Mouse (Mus musculus) central nervous system, embryonic 11.5 days (tissue): Measurements from ENCODE around the gene Tmem138. TPM values are rescaled to one million over a fixed set of nuclear protein-coding genes. Genes with fewer than 3 reads are reported as not detected.

ENCODE experiments used
- polyA plus RNA-seq: library from polyadenylated mRNA; depleted of rRNA; stranded (reverse); fragments of >200 nt; gene quantifications from 2 replicates; pipeline ENCODE4 v1.2.3, GENCODE M21; 2012; rRNA removed

Gene Tmem138
- 25.9 and 36.4 TPM in 2 replicates for polyA plus RNA-seq

GRCm38 (mm10) chr19:10576690-10577561 lies at the start of gene Tmem138, which contains the start of gene Cyb561a3:
TSS of gene Tmem138 (minus strand) at chr19:10577362.
TSS of gene Cyb561a3 (plus strand) at chr19:10577172.

GRCm38 (mm10) chr19:10605293-10605900 lies 28.2 kb upstream of the Tmem138 start, which contains the start of the genes Ddb1 and Tkfc:
TSS of gene Ddb1 (plus strand) at chr19:10605327.
TSS of gene Tkfc (minus strand) at chr19:10605654.

DNA sequence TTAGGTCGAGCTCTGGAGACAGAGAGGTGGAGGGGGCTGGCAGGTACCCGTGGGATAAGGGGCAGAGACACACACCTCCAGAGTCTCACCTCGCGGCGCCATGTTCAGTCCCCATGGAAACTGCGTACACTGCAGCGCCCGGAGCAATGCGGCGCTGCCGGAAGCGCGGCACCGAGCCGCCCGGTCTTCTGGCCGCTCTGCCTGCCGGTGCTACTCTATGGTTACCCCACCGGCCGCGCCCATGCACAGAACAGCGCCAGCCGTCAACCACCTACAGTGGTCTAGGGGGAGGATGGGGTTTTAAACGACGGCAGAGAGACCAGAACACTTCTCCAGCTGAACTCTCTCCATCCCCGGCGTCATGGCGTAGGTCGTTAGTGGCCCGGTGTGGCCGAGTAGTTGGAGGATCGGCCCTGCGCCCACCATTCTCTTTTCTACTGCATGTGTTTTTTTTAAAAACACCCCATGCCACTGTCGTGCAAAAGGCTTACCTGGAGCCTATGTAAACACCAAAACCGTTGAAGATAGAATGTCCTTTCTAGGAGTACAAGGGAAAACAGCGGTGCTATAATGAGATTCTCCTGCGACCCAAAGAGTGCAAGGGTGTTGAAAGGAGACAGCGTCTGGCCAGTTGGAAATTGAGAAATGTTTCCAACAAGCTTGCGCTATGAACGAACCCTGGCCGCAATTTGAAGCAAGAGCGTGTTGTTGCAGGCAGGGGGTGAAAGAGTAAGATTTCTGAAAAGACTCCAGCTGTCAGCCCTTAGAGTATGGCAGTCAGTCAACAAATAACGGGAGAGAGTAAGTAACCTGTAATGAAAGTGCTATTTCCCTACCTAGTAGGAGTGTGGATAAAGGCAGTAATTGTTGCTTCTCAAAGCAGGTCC lies 21.3 kb downstream of the Tmem138 start, which contains the start of gene Tmem216:
TSS of gene Tmem216 (minus strand) at position 615 of the 887 bp plus-strand sequence.

GRCm38 (mm10) chr19:10525910-10526309 lies 51.3 kb downstream of the Tmem138 start, which contains the start of gene Sdhaf2:
TSS of gene Sdhaf2 (minus strand) at chr19:10526142.

GRCm38 (mm10) chr19:10525106-10525901 lies 51.9 kb downstream of the Tmem138 start, which contains the start of gene Cpsf7:
TSS of gene Cpsf7 (plus strand) at chr19:10525266.

Other genes starting within 250 kb of the Tmem138 start
- 13.6 and 25.4 TPM in 2 replicates for gene Syt7, start 188.3 kb downstream of the Tmem138 start, polyA plus RNA-seq
- gene Lrrc10b, start 119.9 kb downstream of the Tmem138 start, polyA plus RNA-seq = 0.96 and 1.5 TPM in 2 replicates
- 0.71 and 0.76 TPM in 2 replicates for gene Ppp1r32, start 94.4 kb downstream of the Tmem138 start, polyA plus RNA-seq
- gene Cpsf7, start 52.1 kb downstream of the Tmem138 start, polyA plus RNA-seq = 99.8 and 116 TPM in 2 replicates
- 36.5 and 50.6 TPM in 2 replicates for gene Sdhaf2, start 51.2 kb downstream of the Tmem138 start, polyA plus RNA-seq
- 34.4 and 57.1 TPM in 2 replicates for gene Tmem216, start 21.1 kb downstream of the Tmem138 start, polyA plus RNA-seq
- gene Cyb561a3, start 190 bp downstream of the Tmem138 start, polyA plus RNA-seq = 13.0 and 13.7 TPM in 2 replicates
- 283 and 311 TPM in 2 replicates for gene Ddb1, start 28.0 kb upstream of the Tmem138 start, polyA plus RNA-seq
- gene Tkfc, start 28.3 kb upstream of the Tmem138 start, polyA plus RNA-seq = 24.1 and 29.3 TPM in 2 replicates
- 1.5 and 1.8 TPM in 2 replicates for gene Vwce, start 56.9 kb upstream of the Tmem138 start, polyA plus RNA-seq
- gene Pga5, start 100.7 kb upstream of the Tmem138 start, polyA plus RNA-seq = not detected in 2 replicates
- 17.6 and 21.7 TPM in 2 replicates for gene Vps37c, start 111.4 kb upstream of the Tmem138 start, polyA plus RNA-seq
- 0.10 and 0.16 TPM in 2 replicates for gene Cd5, start 161.6 kb upstream of the Tmem138 start, polyA plus RNA-seq